In the genomic region with DNA sequence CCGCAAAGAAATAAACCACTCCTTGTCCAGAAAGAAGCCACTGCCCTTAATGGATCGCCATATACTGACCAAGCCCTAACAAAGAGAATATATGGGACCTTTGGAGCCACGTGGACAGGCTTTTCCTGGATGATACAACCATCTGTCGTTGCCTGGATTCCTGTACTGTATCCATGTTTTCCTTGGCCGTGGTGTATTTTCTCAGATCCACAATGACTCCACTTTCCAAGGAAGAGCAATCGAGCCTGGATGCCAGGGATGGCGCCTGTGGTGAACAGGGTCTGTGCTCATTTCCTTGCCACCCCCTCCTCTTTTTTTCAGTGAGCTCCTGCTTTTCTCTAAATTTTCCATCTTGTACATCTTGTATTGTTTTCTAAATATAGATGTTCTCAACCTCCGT, we compare ENCODE assay signal across 24 mouse cellular contexts.
DNase-seq lines count a peak whose midpoint lies in the region; ATAC-seq and TF ChIP-seq lines count a peak whose summit lies in the region.
"Had no signal": no experiment of that assay in that cellular context is flagged by ENCODE, and none has a peak within 500 bp of the region (broad histone marks: within the 10 kb centered on the region; RNA-seq: fewer than 3 reads in every experiment).

No protein-coding gene starts in this region.

- H3K4me3 ChIP-seq in heart, embryonic 13.5 days: no peak overlapping the region
- no peak overlapping the region for H3K4me3 ChIP-seq in heart, adult 2 months
- 0 out of 2 replicates have a peak overlapping the region, but pooled peaks have one; percentile 1 for H3K4me3 ChIP-seq in heart, postnatal 0 days (ENCODE audit: low read depth, low read length)
- H3K4me3 ChIP-seq in heart, embryonic 11.5 days (ENCODE audit: low read depth, low read length): no peak overlapping the region
- H3K4me3 ChIP-seq: embryonic facial prominence, embryonic 13.5 days; forebrain, embryonic 12.5 days; hindbrain, embryonic 12.5 days had no signal

- H3K79me2 ChIP-seq in heart, adult 2 months (replicated peaks; ENCODE audit: control insufficient read depth, insufficient read depth, low read length): no peaks in the 10 kb centered on the region

- H3K9me3 ChIP-seq in heart, embryonic 13.5 days: no peaks in the 10 kb centered on the region
- no peaks in the 10 kb centered on the region for H3K9me3 ChIP-seq in heart, postnatal 0 days (replicated peaks; ENCODE audit: control insufficient read depth, low read length)
- no peaks in the 10 kb centered on the region for H3K9me3 ChIP-seq in heart, embryonic 11.5 days (replicated peaks; ENCODE audit: control insufficient read depth, low read length)
- H3K9me3 ChIP-seq: embryonic facial prominence, embryonic 13.5 days; forebrain, embryonic 12.5 days; G1E; hindbrain, embryonic 12.5 days had no signal

- H3K27me3 ChIP-seq in heart, embryonic 13.5 days (replicated peaks): no peaks in the 10 kb centered on the region
- no peaks in the 10 kb centered on the region for H3K27me3 ChIP-seq in heart, adult 2 months (ENCODE audit: control insufficient read depth, insufficient read depth, low read length)
- no peaks in the 10 kb centered on the region for H3K27me3 ChIP-seq in heart, postnatal 0 days (ENCODE audit: control insufficient read depth, insufficient read depth, low read length)
- no peaks in the 10 kb centered on the region for H3K27me3 ChIP-seq in heart, embryonic 11.5 days (ENCODE audit: control insufficient read depth, insufficient read depth, low read length)
- H3K27me3 ChIP-seq: embryonic facial prominence, embryonic 13.5 days; forebrain, embryonic 12.5 days; hindbrain, embryonic 12.5 days had no signal

- no peaks in the 10 kb centered on the region for H3K36me3 ChIP-seq in heart, embryonic 13.5 days
- H3K36me3 ChIP-seq in heart, adult 2 months (ENCODE audit: control insufficient read depth, insufficient read depth, low read length): no peaks in the 10 kb centered on the region
- H3K36me3 ChIP-seq in heart, postnatal 0 days (replicated peaks; ENCODE audit: control insufficient read depth, insufficient read depth, low read length): no peaks in the 10 kb centered on the region
- H3K36me3 ChIP-seq in heart, embryonic 11.5 days (ENCODE audit: control insufficient read depth, insufficient read depth, low read length): no peaks in the 10 kb centered on the region
- H3K36me3 ChIP-seq: embryonic facial prominence, embryonic 13.5 days; forebrain, embryonic 12.5 days; G1E; hindbrain, embryonic 12.5 days had no signal

- peak overlapping the region; percentile 50; the same call in 1 of the 2 replicates for H3K27ac ChIP-seq in heart, embryonic 13.5 days (replicated peaks)
- no peak overlapping the region for H3K27ac ChIP-seq in heart, adult 2 months
- H3K27ac ChIP-seq in heart, postnatal 0 days (ENCODE audit: low read depth): no peak overlapping the region
- H3K27ac ChIP-seq in heart, embryonic 11.5 days (ENCODE audit: low read depth, low read length): no peak overlapping the region
- H3K27ac ChIP-seq: embryonic facial prominence, embryonic 13.5 days; forebrain, embryonic 12.5 days; hindbrain, embryonic 12.5 days had no signal

- H3K4me2 ChIP-seq in heart, embryonic 13.5 days: peak overlapping the region; percentile 18; the same call in 1 of the 2 replicates
- H3K4me2 ChIP-seq in heart, postnatal 0 days (ENCODE audit: low read depth, low read length): peak overlapping the region; percentile 27
- no peak overlapping the region for H3K4me2 ChIP-seq in heart, embryonic 11.5 days
- H3K4me2 ChIP-seq: embryonic facial prominence, embryonic 13.5 days; forebrain, embryonic 12.5 days; hindbrain, embryonic 12.5 days had no signal

- H3K9ac ChIP-seq in heart, embryonic 13.5 days: no peak overlapping the region
- H3K9ac ChIP-seq in heart, adult 2 months (ENCODE audit: low read depth, low read length): no peak overlapping the region
- no peak overlapping the region for H3K9ac ChIP-seq in heart, postnatal 0 days (replicated peaks; ENCODE audit: low read depth, low read length)
- no peak overlapping the region for H3K9ac ChIP-seq in heart, embryonic 11.5 days (ENCODE audit: low read depth, low read length)
- H3K9ac ChIP-seq: embryonic facial prominence, embryonic 13.5 days; forebrain, embryonic 12.5 days; hindbrain, embryonic 12.5 days had no signal

- peak; percentile 8 to 24 for DNase-seq in cerebellum, postnatal 10 days
- DNase-seq in cerebellum, adult 11-12 months: no peak
- no peak for DNase-seq in heart, adult 2 months
- peak; percentile 46 for DNase-seq in heart, postnatal 0 days (ENCODE audit: low spot score)
- DNase-seq in kidney, postnatal 14 days: no peak
- DNase-seq: adrenal gland, adult 8-10 months; adrenal gland, postnatal 36 days; B cell, adult 2 months; cerebellum, adult 11 months; cerebellum, adult 9-10 months; cerebellum, postnatal 36 days; gastrocnemius, postnatal 10 days; heart, postnatal 4 days; kidney, adult 9 months had no signal

- ATAC-seq in heart, embryonic 13.5 days (ENCODE audit: extremely low read depth, insufficient number of reproducible peaks, low FRiP score, low TSS enrichment): no peak
- ATAC-seq in heart, postnatal 0 days (ENCODE audit: insufficient read depth, low read depth): peak; percentile 60; the same call in 1 of the 2 replicates
- no peak for ATAC-seq in heart, embryonic 11.5 days (replicated peaks; ENCODE audit: insufficient number of reproducible peaks, low FRiP score, low TSS enrichment)
- ATAC-seq: CD4-positive, CD25-positive, alpha-beta regulatory T cell, adult 4 months; hindbrain, embryonic 16.5 days; inflammation-experienced regulatory T-cells, adult 6 months; intestine, postnatal 0 days had no signal

- H3K4me1 ChIP-seq in heart, embryonic 13.5 days: peaks cover 9% of the 10 kb centered on the region; the same call in 1 of the 2 replicates
- H3K4me1 ChIP-seq in heart, adult 2 months (ENCODE audit: control insufficient read depth, insufficient read depth, low read length): peaks cover 2% of the 10 kb centered on the region; the same call in 1 of the 2 replicates
- H3K4me1 ChIP-seq in heart, postnatal 0 days (ENCODE audit: control insufficient read depth, insufficient read depth): peaks cover 16% of the 10 kb centered on the region
- no peaks in the 10 kb centered on the region for H3K4me1 ChIP-seq in heart, embryonic 11.5 days (ENCODE audit: control insufficient read depth, insufficient read depth, low read length)
- H3K4me1 ChIP-seq: forebrain, embryonic 12.5 days; hindbrain, embryonic 12.5 days had no signal

- no peak for TF ChIP-seq EP300 in heart, adult 2 months (IDR thresholded peaks at IDR 0.05; ENCODE audit: insufficient read depth, low read depth, low read length)
- no peak for TF ChIP-seq EP300 in heart, postnatal 0 days (IDR thresholded peaks at IDR 0.05; ENCODE audit: low read depth)

- TF ChIP-seq POLR2A in heart, adult 2 months (IDR thresholded peaks at IDR 0.05; ENCODE audit: insufficient read depth, low read depth, low read length): no peak

- no peak for TF ChIP-seq CTCF in heart, adult 2 months (IDR thresholded peaks at IDR 0.05)
- TF ChIP-seq CTCF in heart, postnatal 0 days (IDR thresholded peaks at IDR 0.05; ENCODE audit: low read depth): no peak

- 63% methylated on average over 8 of the region's 8 CpGs for WGBS in heart, embryonic 13.5 days
- WGBS in heart, adult 2 months: 39% methylated on average over 8 of the region's 8 CpGs
- 56% methylated on average over 8 of the region's 8 CpGs for WGBS in heart, postnatal 0 days
- WGBS in heart, embryonic 11.5 days (ENCODE audit: insufficient replicate concordance): 64% methylated on average over 8 of the region's 8 CpGs

- intact Hi-C loops in heart, adult 2 months (cut with DNase I): no loop called here

Comparison
In these comparisons a context has a peak if more than half of its experiments do, and no peak if none do; other contexts are left out.
1. DNase-seq: peak in cerebellum, postnatal 10 days (2 of 2) and heart, postnatal 0 days (single experiment); none in cerebellum, adult 11-12 months (single experiment), heart, adult 2 months (0 of 2) and kidney, postnatal 14 days (single experiment).